Mouse (Mus musculus): ENCODE results near the gene Apob. TPM values are rescaled to one million over a fixed set of nuclear protein-coding genes. Genes with fewer than 3 reads are reported as not detected.

Apob gene
- polyA plus RNA-seq, 1 experiment from 2014 or later: 0.41 TPM

- Histone ChIP-seq H3K9me3 (no peaks in the 10 kb centered on the region), H3K27ac (replicated peaks) (no peak overlapping the region), H3K36me3 (replicated peaks) (no peaks in the 10 kb centered on the region), H3K27me3 (replicated peaks; ENCODE audit: low read depth, poor library complexity, severe bottlenecking) (no peaks in the 10 kb centered on the region), H3K4me1 (peaks cover 12% of the 10 kb centered on the region), H3K4me3 (no peak overlapping the region)
- no peak for DNase-seq (ENCODE audit: low spot score)
- WGBS: 94% methylated on average over 2 of the region's 2 CpGs
Observed at GRCm38 (mm10) chr12:8047046-8047445, 69.6 kb downstream of the Apob start.

- no peak for DNase-seq (ENCODE audit: low spot score)
Observed at GRCm38 (mm10) chr12:8047789-8048309, 70.4 kb downstream of the Apob start.

GRCm38 (mm10) chr12:8056001-8056640, 78.7 kb downstream of the Apob start:
- H3K27ac ChIP-seq (replicated peaks): no peak overlapping the region
- H3K36me3 ChIP-seq (replicated peaks): no peaks in the 10 kb centered on the region
- no peak for DNase-seq (ENCODE audit: low spot score)
- H3K27me3 ChIP-seq (replicated peaks; ENCODE audit: low read depth, poor library complexity, severe bottlenecking): no peaks in the 10 kb centered on the region
- H3K9me3 ChIP-seq: no peaks in the 10 kb centered on the region
- H3K4me1 ChIP-seq: peaks cover 5% of the 10 kb centered on the region
- H3K4me3 ChIP-seq: no peak overlapping the region
- 63% methylated on average over 8 of the region's 8 CpGs for WGBS

More at GRCm38 (mm10) chr12:8047789-8048309, 70.4 kb downstream of the Apob start:
- no peaks in the 10 kb centered on the region for H3K36me3 ChIP-seq (replicated peaks)
- no peaks in the 10 kb centered on the region for H3K9me3 ChIP-seq
- peaks cover 4% of the 10 kb centered on the region; the same call in 1 of the 2 replicates for H3K4me1 ChIP-seq
- WGBS: 48% methylated on average over 1 of the region's 1 CpGs
- H3K27me3 ChIP-seq (replicated peaks; ENCODE audit: low read depth, poor library complexity, severe bottlenecking): no peaks in the 10 kb centered on the region
- no peak overlapping the region for H3K4me3 ChIP-seq
- no peak overlapping the region for H3K27ac ChIP-seq (replicated peaks)

- H3K4me1 ChIP-seq: peaks cover 26% of the 10 kb centered on the region
- peak; percentile 72 for DNase-seq (ENCODE audit: low spot score)
- no peaks in the 10 kb centered on the region for H3K9me3 ChIP-seq
- no peak overlapping the region for H3K4me3 ChIP-seq
- no peaks in the 10 kb centered on the region for H3K36me3 ChIP-seq (replicated peaks)
- whole genome bisulfite sequencing: 14% methylated on average over 3 of the region's 3 CpGs
- no peak overlapping the region for H3K27ac ChIP-seq (replicated peaks)
- no peaks in the 10 kb centered on the region for H3K27me3 ChIP-seq (replicated peaks; ENCODE audit: low read depth, poor library complexity, severe bottlenecking)
Observed at GRCm38 (mm10) chr12:8059576-8059975, 82.1 kb downstream of the Apob start.

- Histone ChIP-seq H3K36me3 (replicated peaks) (no peaks in the 10 kb centered on the region), H3K27me3 (replicated peaks; ENCODE audit: low read depth, poor library complexity, severe bottlenecking) (no peaks in the 10 kb centered on the region), H3K9me3 (peaks cover 4% of the 10 kb centered on the region; the same call in 1 of the 2 replicates), H3K27ac (replicated peaks) (peak overlapping the region; percentile 60; the same call in 1 of the 2 replicates), H3K4me3 (no peak overlapping the region), H3K4me1 (peaks cover 21% of the 10 kb centered on the region)
- peak; percentile 68 for DNase-seq (ENCODE audit: low spot score)
- WGBS: 36% methylated on average over 11 of the region's 11 CpGs
Observed at GRCm38 (mm10) chr12:8063363-8064065, 86.1 kb downstream of the Apob start.

Other genes with a start within 250 kb of the Apob start
- 67.3 and 69.5 TPM in 2 replicates for gene Ldah, start 230.5 kb downstream of the Apob start, polyA plus RNA-seq (2016; fragmentation: Nextera tagmentation; extraction: Ambion mirVana)

Data from embryonic facial prominence, embryonic 10.5 days (tissue).